ENCODE assay signal across 8 mouse cellular contexts in genomic region chr3:127780021-127780644, GRCm38 (mm10). TPM values are rescaled to one million over a fixed set of nuclear protein-coding genes. Genes with fewer than 3 reads are reported as not detected.
DNase-seq lines count a peak whose midpoint lies in the region; ATAC-seq and TF ChIP-seq lines count a peak whose summit lies in the region.

Alpk1 (minus strand) TSS chr3:127780527.

- peak within 1 kb of the TSS; percentile 46 for H3K4me3 ChIP-seq in ES-Bruce4 (ENCODE audit: low read depth, low read length)
- H3K4me3 ChIP-seq in bone marrow, adult 2 months (replicated peaks; ENCODE audit: control insufficient read depth, low read depth, low read length), result peak within 1 kb of the TSS; percentile 74
- peak within 1 kb of the TSS; percentile 39 for H3K4me3 ChIP-seq in forebrain, embryonic 16.5 days (replicated peaks; ENCODE audit: low read length)
- H3K4me3 ChIP-seq in hindbrain, embryonic 11.5 days (ENCODE audit: low read depth, low read length), result peak within 1 kb of the TSS; percentile 31

- no peaks in the 10 kb centered on the region for H3K36me3 ChIP-seq in ES-Bruce4 (ENCODE audit: control insufficient read depth, insufficient read depth, low read length, poor library complexity, severe bottlenecking)
- no peaks in the 10 kb centered on the region for H3K36me3 ChIP-seq in forebrain, embryonic 16.5 days (ENCODE audit: control insufficient read depth, insufficient read depth)
- no peaks in the 10 kb centered on the region for H3K36me3 ChIP-seq in hindbrain, embryonic 11.5 days (ENCODE audit: control insufficient read depth, insufficient read depth, low read length)

- TF ChIP-seq POLR2A in ES-Bruce4 (IDR thresholded peaks at IDR 0.05; ENCODE audit: insufficient read depth, low read length), result no peak
- no peak for TF ChIP-seq POLR2A in bone marrow, adult 2 months (IDR thresholded peaks at IDR 0.05; ENCODE audit: borderline replicate concordance, control insufficient read depth, low read depth, low read length)

- peak; percentile 36; the same call in 1 of the 2 replicates for ATAC-seq in forebrain, embryonic 16.5 days
- peak; percentile 47; the same call in 1 of the 2 replicates for ATAC-seq in hindbrain, embryonic 11.5 days (ENCODE audit: low FRiP score)

- no peaks in the 10 kb centered on the region for H3K4me1 ChIP-seq in ES-Bruce4 (ENCODE audit: control insufficient read depth, insufficient read depth, low read length)
- H3K4me1 ChIP-seq in bone marrow, adult 2 months (ENCODE audit: control insufficient read depth, insufficient read depth, low read length), result no peaks in the 10 kb centered on the region
- H3K4me1 ChIP-seq in forebrain, embryonic 16.5 days (replicated peaks; ENCODE audit: control insufficient read depth, insufficient read depth, low read length), result peaks cover 5% of the 10 kb centered on the region; the same call in 1 of the 2 replicates
- no peaks in the 10 kb centered on the region for H3K4me1 ChIP-seq in hindbrain, embryonic 11.5 days (replicated peaks; ENCODE audit: control insufficient read depth, insufficient read depth, low read length)

- 0 out of 2 replicates have a peak, but pooled peaks cover 2% of the 10 kb centered on the region for H3K9me3 ChIP-seq in ES-Bruce4 (replicated peaks; ENCODE audit: control insufficient read depth, insufficient read depth, low read length, poor library complexity, severe bottlenecking)
- H3K9me3 ChIP-seq in forebrain, embryonic 16.5 days (ENCODE audit: control insufficient read depth, low read length), result no peaks in the 10 kb centered on the region
- H3K9me3 ChIP-seq in hindbrain, embryonic 11.5 days (ENCODE audit: control insufficient read depth, low read length), result no peaks in the 10 kb centered on the region

- DNase-seq in hindbrain, embryonic 11.5 days (ENCODE audit: low spot score), result peak; percentile 60
- DNase-seq in layer of hippocampus, postnatal 14 days (ENCODE audit: low spot score in 2 of 2), result peak; percentile 51 to 59
- DNase-seq in lung, postnatal 36 days, result peak; percentile 92
- peak; percentile 75 for DNase-seq in retina, postnatal 1 day
- DNase-seq in urinary bladder, postnatal 36 days (ENCODE audit: low spot score in 2 of 2), result peak; percentile 76 to 78

- no peak within 1 kb of the TSS for H3K27ac ChIP-seq in ES-Bruce4 (ENCODE audit: insufficient read depth, low read length)
- peak within 1 kb of the TSS; percentile 43 for H3K27ac ChIP-seq in bone marrow, adult 2 months (ENCODE audit: control insufficient read depth, insufficient read depth, low read depth, low read length, poor library complexity)
- no peak within 1 kb of the TSS for H3K27ac ChIP-seq in forebrain, embryonic 16.5 days (ENCODE audit: low read length)
- no peak within 1 kb of the TSS for H3K27ac ChIP-seq in hindbrain, embryonic 11.5 days (ENCODE audit: low read depth, low read length)

- no peaks in the 10 kb centered on the region for H3K27me3 ChIP-seq in ES-Bruce4 (ENCODE audit: control insufficient read depth, insufficient read depth, low read length, poor library complexity, severe bottlenecking)
- H3K27me3 ChIP-seq in forebrain, embryonic 16.5 days (replicated peaks; ENCODE audit: control insufficient read depth, insufficient read depth, low read length), result no peaks in the 10 kb centered on the region
- no peaks in the 10 kb centered on the region for H3K27me3 ChIP-seq in hindbrain, embryonic 11.5 days (ENCODE audit: control insufficient read depth, insufficient read depth, low read length)

- TF ChIP-seq CTCF in ES-Bruce4 (IDR thresholded peaks at IDR 0.05; ENCODE audit: low read depth, low read length), result peak; percentile 39
- TF ChIP-seq CTCF in bone marrow, adult 2 months (IDR thresholded peaks at IDR 0.05; ENCODE audit: control insufficient read depth, insufficient read depth, low read length), result peak; percentile 79

- whole genome bisulfite sequencing in bone marrow, adult 2 months, result under 1% methylated on average over 24 of the region's 24 CpGs
- 2% methylated on average over 24 of the region's 24 CpGs for WGBS in forebrain, embryonic 16.5 days
- WGBS in hindbrain, embryonic 11.5 days, result 2% methylated on average over 24 of the region's 24 CpGs

- peak within 1 kb of the TSS; percentile 62 for H3K4me2 ChIP-seq in forebrain, embryonic 16.5 days (ENCODE audit: low read length)
- H3K4me2 ChIP-seq in hindbrain, embryonic 11.5 days (replicated peaks; ENCODE audit: low read depth, low read length), result peak within 1 kb of the TSS; percentile 49

- H3K9ac ChIP-seq in ES-Bruce4 (ENCODE audit: low read depth, poor library complexity, severe bottlenecking), result no peak within 1 kb of the TSS
- H3K9ac ChIP-seq in forebrain, embryonic 16.5 days (replicated peaks; ENCODE audit: low read depth, low read length), result peak within 1 kb of the TSS; percentile 31; the same call in 1 of the 2 replicates
- H3K9ac ChIP-seq in hindbrain, embryonic 11.5 days (ENCODE audit: low read depth, low read length), result no peak within 1 kb of the TSS; the same call in 1 of the 2 replicates

- TF ChIP-seq EP300 in ES-Bruce4 (IDR thresholded peaks at IDR 0.05; ENCODE audit: insufficient read depth, low read depth, low read length), result no peak

RNA-seq across cellular contexts. Expression of gene Alpk1, which starts in this region (rescaled TPM):
- polyA plus RNA-seq in ES-Bruce4 (2011; ENCODE audit: insufficient read depth, insufficient read length, low read depth, missing spikeins), result 1.2 TPM in 2 replicates
- polyA plus RNA-seq in bone marrow, adult 2 months (2011; ENCODE audit: insufficient read depth, insufficient read length, low replicate concordance, missing spikeins), result 1.8 and 5.5 TPM in 2 replicates
- 0.92 and 0.99 TPM in 2 replicates for polyA plus RNA-seq in forebrain, embryonic 16.5 days (2015; fragmentation: Nextera tagmentation; extraction: Ambion mirVana)
- 1.2 and 1.3 TPM in 2 replicates for polyA plus RNA-seq in hindbrain, embryonic 11.5 days (2014; fragmentation: Nextera tagmentation; extraction: Ambion mirVana)
- 10 to 100 TPM; 11.4 to 13.3 TPM for total RNA-seq in layer of hippocampus, postnatal 14 days (2021)

Comparison
In these comparisons a context has a peak if more than half of its experiments do, and no peak if none do; other contexts are left out.
1. Peak in ATAC-seq, H3K4me3 ChIP-seq, H3K9ac ChIP-seq and H3K4me2 ChIP-seq in forebrain, embryonic 16.5 days; RNA of the gene not detected or under 1 TPM.